Mouse (Mus musculus): ENCODE results near the gene Rabgap1.
A peak's percentile ranks its signal among the peaks of the same experiment; 100 is the strongest.
"Not testable (repeated sequence)": the region's sequence is repeated elsewhere in the genome, so short reads cannot be mapped to it uniquely, and the experiment has no call there.

The Rabgap1 gene

DNA sequence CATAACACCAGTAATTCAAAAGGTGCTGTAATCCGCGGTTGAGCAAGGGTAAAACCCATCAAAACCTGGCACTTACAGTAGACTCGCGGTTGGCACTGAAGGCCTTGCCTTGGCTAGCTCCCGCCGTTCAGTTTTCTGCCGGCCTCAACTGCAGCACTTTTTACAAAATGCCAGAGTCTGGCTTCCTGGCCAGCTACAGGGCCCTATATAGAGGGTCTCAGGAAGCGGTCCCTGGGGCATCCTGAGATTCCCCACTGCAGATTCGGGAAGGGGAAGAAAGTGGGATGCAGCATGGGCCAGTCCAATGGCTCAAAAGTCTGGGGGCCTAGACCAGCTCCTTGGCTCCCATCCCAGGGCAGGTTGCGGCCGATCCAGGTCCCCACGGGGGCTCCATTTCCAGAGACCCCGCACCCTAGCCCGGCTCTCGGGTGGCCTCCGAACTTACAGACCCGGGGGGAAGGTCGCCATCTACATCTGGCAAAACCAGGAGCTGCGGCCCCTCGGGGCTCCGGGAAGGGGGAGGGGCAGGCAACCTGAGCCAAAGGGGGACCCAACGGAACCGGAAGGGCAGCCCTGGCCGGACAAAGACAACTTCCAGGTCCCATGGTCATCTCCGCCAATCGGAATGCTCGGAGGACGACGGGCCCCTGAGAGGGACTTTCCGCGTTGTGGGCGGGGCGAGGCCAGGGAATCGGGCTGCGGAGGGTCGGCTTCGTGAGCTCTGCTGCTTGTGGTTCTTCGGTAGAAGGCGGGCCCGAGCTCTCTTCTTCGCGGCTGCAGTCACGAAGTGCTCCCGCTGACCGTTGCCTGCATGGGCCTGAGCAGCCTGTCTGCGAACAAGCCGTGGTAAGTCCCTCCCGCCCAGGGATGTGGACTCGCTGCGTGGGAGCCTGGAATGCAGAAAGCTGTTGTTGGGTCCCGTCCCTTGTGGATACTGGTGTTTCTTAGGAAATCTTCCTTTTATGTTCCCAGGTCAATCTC, at the start of gene Rabgap1, which contains the start of the genes Zbtb26 and Zbtb6:
Gene Rabgap1, plus strand, starts transcription at position 669 of the 981 bp plus-strand sequence.
Gene Zbtb26, minus strand, starts transcription at position 525 of the 981 bp plus-strand sequence.
Gene Zbtb6, minus strand, starts transcription at position 561 of the 981 bp plus-strand sequence.
- DNase-seq, result peak; percentile 95 to 96

DNA sequence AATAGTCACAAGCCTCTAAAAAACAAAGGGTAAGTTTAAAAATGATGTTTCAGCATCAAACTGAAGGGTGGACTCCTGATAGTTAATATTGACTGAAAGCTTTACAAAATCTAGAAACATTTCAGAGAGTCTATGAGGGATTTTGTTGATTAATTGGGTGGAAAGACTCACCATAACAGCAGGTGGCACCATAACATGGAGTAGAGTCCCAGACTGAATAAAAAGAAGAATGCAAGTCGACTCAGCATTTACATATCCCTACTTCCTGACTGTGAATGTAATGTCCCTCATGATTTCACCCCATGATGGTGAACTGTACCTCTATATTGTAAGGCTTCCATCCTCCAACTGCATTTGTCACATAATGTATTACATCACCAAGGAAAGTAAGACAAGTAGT, 47.5 kb upstream of the Rabgap1 start:
- no peak for DNase-seq

DNA sequence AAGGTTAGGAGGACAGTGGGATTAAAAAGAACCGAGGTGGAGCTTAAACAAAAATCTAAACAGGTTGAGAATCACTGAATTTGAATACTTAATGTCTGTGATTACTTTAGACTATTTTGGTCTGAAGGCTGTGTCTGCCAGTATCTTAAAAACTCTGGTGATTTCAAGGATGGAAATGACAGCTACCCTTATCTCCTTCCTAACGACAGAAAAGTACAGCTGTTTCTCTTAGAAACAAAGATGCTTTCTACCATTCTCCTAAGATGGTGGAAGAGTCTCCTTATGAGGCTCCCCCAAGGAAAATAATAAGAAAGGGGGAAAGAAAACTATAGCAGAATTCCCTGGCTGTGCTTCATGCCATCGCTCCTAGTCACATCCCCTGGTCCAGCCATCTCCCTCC, 21.2 kb upstream of the Rabgap1 start:
- no peak for DNase-seq

DNA sequence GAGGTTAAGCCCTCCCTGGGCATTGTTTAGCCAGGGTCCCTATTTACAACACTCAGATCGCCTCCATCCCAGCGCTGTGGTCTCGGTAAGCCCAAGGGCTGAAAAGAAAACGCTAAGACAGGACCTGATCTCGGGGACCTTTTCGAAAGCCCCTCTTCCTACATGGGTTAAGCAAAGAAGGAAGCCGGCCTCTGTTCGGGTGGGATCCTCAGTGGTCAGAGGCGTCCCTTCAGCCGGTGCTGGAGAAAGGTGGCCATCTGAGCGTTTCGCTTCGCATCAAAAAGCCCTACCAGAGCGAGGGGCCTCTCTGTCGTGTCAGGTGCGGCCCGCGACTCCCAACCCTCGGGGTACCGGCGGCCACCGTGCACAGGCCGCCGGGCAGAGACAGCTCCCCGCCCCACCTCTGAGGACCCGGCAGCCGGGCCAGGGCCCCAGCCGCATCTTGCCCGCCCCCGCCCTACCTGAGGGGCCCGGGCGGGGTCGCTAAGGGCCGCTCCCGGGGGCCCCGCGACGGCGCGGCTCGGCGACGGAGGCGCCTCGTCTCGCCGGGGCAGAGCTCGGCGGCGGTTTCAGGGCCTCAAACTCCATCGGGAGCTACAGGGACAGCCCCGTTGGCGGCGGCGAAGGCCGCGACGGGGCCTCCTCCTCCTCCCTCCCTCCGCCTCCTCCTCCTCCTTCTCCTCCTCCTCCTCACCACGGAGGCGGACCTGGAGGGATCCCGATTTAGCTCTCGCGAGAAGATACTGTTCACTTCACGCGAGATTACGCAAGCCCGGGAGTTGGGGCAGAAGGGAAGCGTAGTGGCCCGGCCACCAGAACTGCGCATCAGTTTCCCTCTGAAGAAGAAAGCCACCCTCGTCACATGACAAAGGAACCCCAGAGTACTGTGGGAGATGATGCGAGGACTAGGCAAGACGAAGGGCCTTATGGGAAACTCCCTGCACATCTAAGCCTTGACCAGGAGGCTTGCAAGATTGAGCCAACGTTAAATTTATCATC, 20.5 kb upstream of the Rabgap1 start, which contains the start of gene Rc3h2:
Gene Rc3h2, minus strand, starts transcription at position 598 of the 999 bp plus-strand sequence.
- peak; percentile 97 to 98 for DNase-seq

GRCm38 (mm10) chr2:37423671-37424070, 19.4 kb upstream of the Rabgap1 start:
- no peak for DNase-seq

DNA sequence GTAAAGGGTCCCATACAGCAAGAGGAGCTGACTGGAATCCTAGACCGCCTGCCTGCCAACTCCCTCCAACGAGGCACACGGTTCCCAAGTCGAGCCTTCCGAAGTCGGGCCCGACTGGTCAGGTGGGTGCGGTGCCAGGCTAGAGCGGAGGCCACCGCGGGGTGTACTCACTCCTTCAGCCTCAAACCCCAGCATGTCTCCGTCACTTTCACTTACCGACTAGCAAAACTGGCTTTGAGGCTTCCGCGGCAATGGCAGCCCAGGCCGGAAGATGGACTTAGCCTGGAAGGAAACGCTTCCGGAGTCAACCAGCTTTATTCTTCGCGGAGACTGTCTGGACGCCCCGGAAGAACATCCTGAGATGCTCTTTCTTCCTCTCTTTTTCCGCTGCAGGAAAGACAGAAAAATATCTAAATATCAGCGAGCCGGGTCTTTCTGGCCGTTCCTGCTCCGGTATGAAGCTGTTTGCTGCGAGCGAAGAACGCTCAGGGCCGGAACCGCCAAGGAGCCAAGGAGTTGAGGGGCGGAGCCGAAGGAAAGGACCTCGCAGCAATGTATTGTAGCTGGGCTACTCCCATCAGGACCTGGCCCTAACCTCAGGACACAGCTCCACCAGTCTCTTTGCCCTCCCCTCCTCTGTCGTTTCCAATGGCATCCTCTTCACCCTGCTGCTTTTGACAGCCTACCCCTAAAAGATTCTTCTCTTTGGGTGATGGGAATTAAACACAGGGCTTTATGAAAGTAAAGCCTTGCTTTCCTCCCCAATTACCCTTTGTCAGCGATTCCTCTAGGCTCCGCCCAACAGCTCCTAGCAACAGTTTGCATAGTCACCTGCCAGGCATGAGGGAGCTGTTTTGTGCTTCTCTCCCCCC, 12.2 kb upstream of the Rabgap1 start:
- DNase-seq, result peak; percentile 85 to 90

DNA sequence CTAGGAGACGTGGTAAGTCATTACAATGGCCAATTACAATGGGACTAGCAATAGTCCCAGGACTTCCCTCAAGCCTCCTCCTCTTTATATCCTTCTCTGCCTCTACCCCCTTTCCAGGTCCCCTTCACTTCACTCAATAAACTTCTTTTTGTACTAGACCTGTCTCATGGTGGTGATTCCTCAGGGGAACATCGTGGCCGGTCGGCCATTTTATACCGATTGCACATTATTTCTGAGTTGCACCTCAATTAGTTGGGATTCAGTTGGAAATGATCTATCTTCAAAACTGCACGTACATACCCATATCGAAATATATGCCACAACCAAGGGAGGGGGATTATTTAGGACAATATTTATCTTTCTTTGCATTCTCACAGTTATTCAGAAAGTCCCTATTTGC, 11.5 kb upstream of the Rabgap1 start:
- DNase-seq, result no peak

DNA sequence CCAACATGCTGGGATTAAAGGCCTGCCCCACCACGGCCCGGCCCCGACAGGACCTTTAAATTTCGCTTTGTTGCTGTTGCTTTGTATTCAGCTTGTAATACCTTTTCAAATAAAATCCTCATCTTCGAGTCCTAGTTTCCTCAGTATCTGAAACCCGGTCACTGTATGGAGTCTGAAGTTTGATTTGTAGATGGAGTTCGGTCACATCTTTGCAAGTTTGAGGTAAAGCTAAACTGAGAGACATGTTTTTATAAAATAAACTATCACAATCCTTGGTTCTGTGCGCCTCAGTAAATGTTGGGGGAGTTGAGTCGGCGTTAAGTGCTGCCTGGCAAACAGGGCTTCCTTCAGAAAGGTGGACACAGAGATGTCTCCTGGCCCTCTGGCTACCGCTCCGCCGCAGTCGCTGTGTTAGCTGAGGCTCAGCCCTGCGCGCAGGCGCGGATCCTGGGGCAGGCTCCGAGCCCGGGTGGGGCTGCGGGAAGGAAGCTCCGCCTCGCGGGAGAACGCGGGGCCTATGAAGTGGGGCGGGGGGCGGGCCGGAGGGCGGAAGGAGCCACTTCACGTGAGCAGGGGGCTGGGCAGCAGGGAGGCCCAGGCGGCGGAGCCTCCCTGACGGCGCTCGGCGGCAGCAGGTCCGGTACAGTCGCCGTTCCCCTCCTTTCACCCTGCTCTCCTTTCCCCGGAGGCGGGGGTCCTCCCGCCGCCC, 8.7 kb downstream of the Rabgap1 start:
- peak; percentile 94 to 95 for DNase-seq

- no peak for DNase-seq
These were observed 9.3 kb downstream of the Rabgap1 start for GRCm38 (mm10) chr2:37452376-37452760.

DNA sequence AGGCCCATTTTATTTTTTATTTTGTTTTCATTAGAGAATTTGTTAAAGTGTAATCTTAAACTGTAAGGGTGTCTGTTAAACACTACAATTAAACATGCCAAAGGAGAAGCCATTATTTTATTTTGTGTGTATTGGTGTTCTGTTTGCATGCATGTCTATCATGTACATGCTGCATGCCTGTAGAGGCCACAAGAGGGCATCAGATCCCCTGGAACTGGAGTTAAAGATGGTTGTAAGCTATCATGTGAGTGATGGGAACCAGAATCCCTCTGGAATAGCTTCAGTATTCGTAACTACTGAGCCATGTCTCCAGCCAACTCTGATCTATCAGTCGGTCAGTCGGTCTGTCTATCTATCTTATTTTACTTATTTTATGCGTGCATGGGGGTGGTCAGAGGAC, 17.6 kb downstream of the Rabgap1 start:
- no peak for DNase-seq

DNA sequence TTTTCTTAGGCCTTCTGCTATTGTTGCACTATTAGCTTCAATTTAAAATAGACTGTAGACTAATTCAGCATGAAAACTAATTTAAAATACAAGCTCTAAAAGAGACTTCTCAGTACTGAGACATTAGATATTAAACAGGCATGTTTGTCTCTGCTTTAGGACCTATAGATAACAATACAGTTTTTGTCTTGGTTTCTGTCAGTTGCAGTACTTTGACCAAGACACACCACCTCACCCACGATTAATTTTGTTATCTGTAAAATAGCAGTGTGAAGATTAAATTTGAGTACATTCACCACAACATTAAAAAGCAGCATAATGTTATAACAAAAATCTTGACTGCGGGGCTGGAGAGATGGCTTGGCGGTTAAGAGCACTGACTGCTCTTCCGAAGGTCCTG, 23.2 kb downstream of the Rabgap1 start:
- DNase-seq, result no peak

- DNase-seq, result no peak
These were observed 36.5 kb downstream of the Rabgap1 start for GRCm38 (mm10) chr2:37479559-37479958.

- no peak for DNase-seq
These were observed 37.0 kb downstream of the Rabgap1 start for GRCm38 (mm10) chr2:37480039-37480438.

- DNase-seq, result no peak
These were observed 41.1 kb downstream of the Rabgap1 start for GRCm38 (mm10) chr2:37484165-37484564.

DNA sequence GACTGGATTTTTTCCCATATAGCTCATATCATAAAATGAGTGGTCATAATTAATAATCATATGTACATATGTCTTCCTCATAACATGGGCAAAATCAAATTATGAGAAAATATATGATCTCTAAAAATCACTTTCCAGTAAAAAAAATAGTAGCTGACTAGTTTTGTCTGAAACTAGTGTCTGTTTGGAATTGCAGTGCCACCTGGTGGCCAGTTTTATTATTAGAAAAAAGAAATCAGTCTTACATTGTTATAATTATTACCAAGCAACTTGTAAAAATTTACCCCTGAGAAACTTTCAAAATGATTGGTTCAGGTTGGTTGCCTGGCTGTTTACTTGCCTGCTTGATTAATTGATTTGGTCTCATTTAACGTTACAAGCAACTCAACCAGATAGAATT, 42.3 kb downstream of the Rabgap1 start:
- DNase-seq, result peak in 1 of 2 experiments; percentile 28

- no peak for DNase-seq
These were observed 43.3 kb downstream of the Rabgap1 start for GRCm38 (mm10) chr2:37486408-37486807.

DNA sequence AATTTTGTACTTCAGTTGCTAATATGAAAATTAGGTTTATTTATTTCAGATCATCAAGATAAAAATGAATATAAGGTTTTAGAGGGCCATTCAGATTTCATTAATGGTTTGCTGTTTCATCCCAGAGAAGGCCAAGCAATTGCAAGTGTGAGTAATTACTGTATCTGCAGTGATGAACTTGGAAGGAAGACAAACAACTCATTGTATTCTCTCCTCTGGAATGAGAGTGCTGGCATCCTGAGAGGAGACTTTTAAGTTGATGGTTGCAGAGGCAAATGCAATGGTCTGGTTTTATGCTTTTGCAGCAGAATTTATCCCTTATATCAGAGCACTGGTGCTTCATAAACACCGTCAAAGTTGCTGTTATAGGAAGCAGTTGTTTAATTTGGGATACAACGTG, 45.9 kb downstream of the Rabgap1 start:
- no peak for DNase-seq

DNA sequence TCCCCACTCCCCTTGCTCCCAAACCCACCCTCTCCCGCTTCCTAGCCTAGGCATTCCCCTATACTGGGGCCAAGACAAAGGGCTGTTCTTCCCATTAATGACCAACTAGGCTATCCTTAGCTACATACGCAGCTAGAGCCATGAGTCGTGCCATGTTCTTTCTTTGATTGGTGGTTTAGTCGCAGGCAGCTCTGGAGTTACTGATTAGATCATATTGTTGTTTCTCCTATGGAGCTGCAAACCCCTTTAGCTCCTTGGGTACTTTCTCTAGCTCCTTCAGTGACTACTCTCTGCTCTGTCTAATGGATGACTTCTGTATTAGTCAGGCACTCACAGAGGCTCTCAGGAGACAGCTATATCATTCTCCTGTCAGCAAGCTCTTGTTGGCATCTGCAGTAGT, 54.2 kb downstream of the Rabgap1 start:
- DNase-seq, result no peak

GRCm38 (mm10) chr2:37505856-37506255, 62.8 kb downstream of the Rabgap1 start:
- DNase-seq, result not testable (repeated sequence)

DNA sequence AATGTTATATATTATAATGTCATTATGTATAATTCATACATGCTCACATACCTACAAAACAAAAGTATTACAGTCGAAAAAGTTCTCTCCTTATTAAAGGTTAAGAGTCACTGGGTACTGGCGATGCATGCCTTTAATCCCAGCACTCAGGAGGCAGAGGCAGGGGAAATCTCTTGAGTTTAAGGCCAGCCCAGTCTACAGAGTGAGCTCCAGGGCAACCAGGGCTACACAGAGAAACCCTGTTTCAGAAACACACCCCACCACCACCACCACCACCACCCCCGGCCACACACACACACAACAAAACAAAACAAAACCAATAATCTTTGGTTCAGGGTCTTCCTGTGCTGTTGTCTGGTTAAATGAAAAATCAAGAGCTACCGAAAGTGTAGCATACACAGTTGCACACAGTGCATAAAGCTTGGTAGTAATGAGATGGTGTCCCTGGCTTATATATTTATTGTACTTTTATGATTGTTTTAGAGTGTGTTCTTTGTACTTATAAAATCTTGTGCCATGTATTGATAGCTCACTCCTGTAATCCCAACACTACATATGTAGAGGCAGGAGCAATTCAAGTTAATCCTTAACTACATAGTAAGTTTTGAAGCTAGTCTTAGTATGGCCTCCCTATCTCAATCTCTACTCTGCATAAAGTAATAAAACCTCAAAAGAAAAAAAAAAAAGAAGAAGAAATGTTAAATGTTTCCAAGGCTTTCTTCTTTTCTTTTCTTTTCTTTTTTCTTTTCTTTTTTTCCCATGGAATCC, 68.2 kb downstream of the Rabgap1 start:
- DNase-seq, result no peak
